Mouse (Mus musculus) lung, adult 2 months (tissue): ENCODE measurements at regions not wholly inside any gene's neighbourhood (a gene's known extent, or its start where the extent isn't known, plus 50 kb on each side); places are given as distances from the start of the nearest gene placed in this dataset.

ENCODE experiments used
- DNase-seq: peaks from one replicate; pipeline ENCODE4 v3.0.0; 2022
- H3K4me1 ChIP-seq: fragments of 200-500 bp; 2 replicates; pipeline ENCODE4 v1.6.1; 2011; ENCODE audit warnings: low read length; ENCODE audit not compliant: control insufficient read depth, insufficient read depth
- H3K4me3 ChIP-seq: fragments of 200-500 bp; replicated peaks from 2 replicates; pipeline ENCODE3; 2011; ENCODE audit warnings: low read depth, mild to moderate bottlenecking, control low read depth, low read length; ENCODE audit errors: extremely low read depth
- CTCF ChIP-seq: fragments of 200-500 bp; IDR thresholded peaks from 2 replicates; pipeline ENCODE4 v1.5.1; 2011; ENCODE audit warnings: mild to moderate bottlenecking, low read length, control low read depth; ENCODE audit not compliant: insufficient read depth
- POLR2A ChIP-seq: fragments of 200-500 bp; IDR thresholded peaks from 2 replicates; pipeline ENCODE4 v1.6.1; 2011; ENCODE audit warnings: low read depth, mild to moderate bottlenecking, control low read depth, low read length, borderline replicate concordance; ENCODE audit errors: extremely low read depth
- WGBS: fragments of 180-500 bp; shearing (Covaris S2); methylation state at CpG from one replicate; pipeline ENCODE4 v1.1.7; 2018; 5-methylcytosine and 5-hydroxymethylcytosine counted together

- DNase-seq: no peak
- H3K4me3 ChIP-seq: no peak overlapping the region
- TF ChIP-seq POLR2A (no peak), CTCF (no peak)
- no peaks in the 10 kb centered on the region for H3K4me1 ChIP-seq
- WGBS: 39% methylated on average over 8 of the region's 8 CpGs
Measured at GRCm38 (mm10) chr6:116946083-116946732, 222.1 kb upstream of the Cxcl12 start.

GRCm38 (mm10) chr6:116959611-116960010 lies 208.7 kb upstream of the Cxcl12 start:
- DNase-seq: no peak
- 74% methylated on average over 13 of the region's 13 CpGs for WGBS
- Histone ChIP-seq H3K4me3 (no peak overlapping the region), H3K4me1 (no peaks in the 10 kb centered on the region)
- TF ChIP-seq POLR2A (no peak), CTCF (no peak)

- TF ChIP-seq POLR2A (no peak), CTCF (no peak)
- H3K4me3 ChIP-seq: no peak overlapping the region
- H3K4me1 ChIP-seq: no peaks in the 10 kb centered on the region
- DNase-seq: no peak
- WGBS: 53% methylated on average over 3 of the region's 3 CpGs
Measured at GRCm38 (mm10) chr6:116960641-116961040, 207.7 kb upstream of the Cxcl12 start.

GRCm38 (mm10) chr6:116966436-116966835 lies 201.9 kb upstream of the Cxcl12 start:
- Histone ChIP-seq H3K4me3 (no peak overlapping the region), H3K4me1 (no peaks in the 10 kb centered on the region)
- WGBS: 23% methylated on average over 3 of the region's 3 CpGs
- DNase-seq: no peak
- no peak for TF ChIP-seq POLR2A
- TF ChIP-seq CTCF: no peak; the same call in 1 of the 2 replicates

GRCm38 (mm10) chr6:116969381-116969910 lies 198.9 kb upstream of the Cxcl12 start:
- 52% methylated on average over 9 of the region's 9 CpGs for WGBS
- H3K4me1 ChIP-seq: no peaks in the 10 kb centered on the region
- no peak for DNase-seq
- no peak for TF ChIP-seq POLR2A
- TF ChIP-seq CTCF: no peak
- no peak overlapping the region for H3K4me3 ChIP-seq

- Histone ChIP-seq H3K4me3 (no peak overlapping the region), H3K4me1 (no peaks in the 10 kb centered on the region)
- TF ChIP-seq CTCF: no peak
- TF ChIP-seq POLR2A: no peak
- WGBS: 80% methylated on average over 3 of the region's 3 CpGs
- DNase-seq: no peak
Measured at GRCm38 (mm10) chr6:116974841-116975240, 193.5 kb upstream of the Cxcl12 start.

GRCm38 (mm10) chr6:116980349-116980995 lies 187.9 kb upstream of the Cxcl12 start:
- Histone ChIP-seq H3K4me1 (no peaks in the 10 kb centered on the region; the same call in 1 of the 2 replicates), H3K4me3 (no peak overlapping the region)
- no peak for DNase-seq
- WGBS: 4% methylated on average over 10 of the region's 10 CpGs
- TF ChIP-seq POLR2A (no peak), CTCF (no peak)

GRCm38 (mm10) chr6:116985147-116985737 lies 183.1 kb upstream of the Cxcl12 start:
- TF ChIP-seq POLR2A: no peak
- TF ChIP-seq CTCF: no peak
- no peak overlapping the region for H3K4me3 ChIP-seq
- 62% methylated on average over 4 of the region's 4 CpGs for WGBS
- no peak for DNase-seq
- no peaks in the 10 kb centered on the region; the same call in 1 of the 2 replicates for H3K4me1 ChIP-seq

- no peaks in the 10 kb centered on the region for H3K4me1 ChIP-seq
- 47% methylated on average over 10 of the region's 10 CpGs for WGBS
- H3K4me3 ChIP-seq: no peak overlapping the region
- no peak for TF ChIP-seq CTCF
- TF ChIP-seq POLR2A: no peak
- DNase-seq: no peak
Measured at GRCm38 (mm10) chr6:116986266-116987000, 181.9 kb upstream of the Cxcl12 start.

GRCm38 (mm10) chr6:116987243-116987642 lies 181.1 kb upstream of the Cxcl12 start:
- Histone ChIP-seq H3K4me3 (no peak overlapping the region), H3K4me1 (no peaks in the 10 kb centered on the region)
- TF ChIP-seq POLR2A (no peak), CTCF (no peak)
- WGBS: 78% methylated on average over 5 of the region's 5 CpGs
- no peak for DNase-seq
